Mouse (Mus musculus): ENCODE measurements around the gene Plxna2. TPM values are rescaled to one million over a fixed set of nuclear protein-coding genes. Genes with fewer than 3 reads are reported as not detected.

Plxna2 gene
- polyA plus RNA-seq, 1 experiment from 2014 or later, result 7.7 TPM

DNA sequence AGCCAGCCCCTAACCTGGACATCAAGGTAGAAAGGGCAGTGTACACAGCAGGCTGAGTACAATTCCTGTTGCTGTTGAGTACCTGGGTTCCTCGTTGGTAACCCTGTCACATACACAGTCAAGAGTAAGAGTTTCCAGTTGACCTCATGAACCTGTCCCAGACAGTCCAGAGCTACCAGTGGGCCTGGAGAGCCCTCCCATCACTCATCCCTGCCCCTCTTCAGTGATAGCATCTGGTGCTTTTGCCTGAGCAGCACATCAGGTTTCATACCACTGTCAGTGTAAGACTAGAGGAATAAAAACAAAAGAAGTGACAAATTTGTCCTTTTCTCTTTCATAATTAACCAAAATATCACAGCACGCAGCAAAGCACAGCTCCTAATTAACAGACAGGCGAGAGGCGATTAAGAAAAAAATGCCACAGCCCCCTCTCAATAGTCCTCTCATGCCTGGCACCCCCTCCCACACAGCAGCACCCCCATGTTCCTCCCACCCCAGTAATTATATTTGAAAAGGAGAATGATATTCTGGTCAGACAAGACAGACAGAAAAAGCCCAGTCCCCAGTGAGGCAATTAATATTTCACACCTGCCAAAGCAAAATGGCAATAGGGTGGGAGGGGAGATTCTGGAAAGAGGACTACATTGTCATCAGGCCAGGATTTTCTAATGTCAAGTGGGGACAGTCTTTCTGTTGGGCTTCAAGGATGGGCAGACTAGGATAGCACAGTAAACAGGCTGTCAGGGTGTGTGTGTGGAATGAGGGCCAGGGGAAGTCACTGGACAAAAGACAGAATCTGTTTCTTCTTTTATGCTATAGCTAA, 233.4 kb downstream of the Plxna2 start:
- no peak overlapping the region for H3K4me3 ChIP-seq (ENCODE audit: low read depth, low read length)
- no peaks in the 10 kb centered on the region for H3K27me3 ChIP-seq (ENCODE audit: control insufficient read depth, insufficient read depth, low read length)
- H3K27ac ChIP-seq (ENCODE audit: low read length), result no peak overlapping the region
- ATAC-seq (ENCODE audit: insufficient number of reproducible peaks, insufficient read depth, low FRiP score, low read depth), result no peak
- 82% methylated on average over 4 of the region's 4 CpGs for WGBS
- no peaks in the 10 kb centered on the region for H3K9me3 ChIP-seq (ENCODE audit: control insufficient read depth, low read depth, low read length)
- no peaks in the 10 kb centered on the region for H3K36me3 ChIP-seq (ENCODE audit: control insufficient read depth, insufficient read depth, low read length)
- no peaks in the 10 kb centered on the region for H3K4me1 ChIP-seq (ENCODE audit: control insufficient read depth, insufficient read depth, low read length)
- H3K9ac ChIP-seq (replicated peaks; ENCODE audit: low read depth, low read length), result no peak overlapping the region
- H3K4me2 ChIP-seq (replicated peaks; ENCODE audit: low read depth, low read length), result no peak overlapping the region

DNA sequence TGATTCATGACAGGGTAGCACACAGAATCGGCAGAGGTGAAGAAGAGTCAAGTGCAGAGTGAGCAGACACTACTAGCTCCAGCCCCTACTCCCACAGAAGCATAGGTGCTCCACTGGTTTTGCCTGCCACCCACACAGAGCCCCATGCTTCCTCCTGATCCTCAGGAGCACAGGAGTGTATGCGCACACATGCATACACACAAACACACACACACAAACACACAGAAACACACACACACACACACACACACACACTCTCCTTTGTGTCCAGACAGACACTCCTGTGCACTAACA, 234.0 kb downstream of the Plxna2 start:
- Histone ChIP-seq H3K36me3 (ENCODE audit: control insufficient read depth, insufficient read depth, low read length) (no peaks in the 10 kb centered on the region), H3K4me3 (ENCODE audit: low read depth, low read length) (no peak overlapping the region), H3K4me2 (replicated peaks; ENCODE audit: low read depth, low read length) (no peak overlapping the region), H3K4me1 (ENCODE audit: control insufficient read depth, insufficient read depth, low read length) (no peaks in the 10 kb centered on the region), H3K27me3 (ENCODE audit: control insufficient read depth, insufficient read depth, low read length) (no peaks in the 10 kb centered on the region), H3K9me3 (ENCODE audit: control insufficient read depth, low read depth, low read length) (no peaks in the 10 kb centered on the region), H3K9ac (replicated peaks; ENCODE audit: low read depth, low read length) (no peak overlapping the region), H3K27ac (ENCODE audit: low read length) (no peak overlapping the region)
- ATAC-seq (ENCODE audit: insufficient number of reproducible peaks, insufficient read depth, low FRiP score, low read depth), result no peak
- 59% methylated on average over 2 of the region's 2 CpGs for WGBS

Small RNAs within 50 kb of the gene (microRNA-seq; reads per million reads assigned to microRNA genes)
- 1.8 reads per million for gene Mir3962
